In the genomic region with DNA sequence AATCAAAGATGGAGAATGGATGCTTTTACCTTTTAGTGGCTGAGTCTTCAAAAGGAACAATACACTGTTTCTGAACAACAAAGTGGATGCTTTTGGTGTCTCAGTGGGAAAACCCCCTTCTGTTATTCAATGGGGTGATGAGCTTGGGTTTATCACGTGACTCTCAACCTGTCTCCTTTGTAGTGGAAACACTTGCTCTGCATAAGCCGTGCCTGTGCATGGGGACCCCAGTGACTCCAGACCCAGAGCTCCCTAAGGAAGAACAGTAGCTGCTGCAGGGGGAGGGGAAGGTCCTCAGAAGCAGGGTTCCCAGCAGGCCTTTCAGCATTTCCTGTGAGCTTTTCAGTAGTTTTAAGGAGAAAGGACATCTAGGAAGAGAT, we compare ENCODE assay signal across 12 mouse cellular contexts.
DNase-seq lines count a peak whose midpoint lies in the region; ATAC-seq lines count a peak whose summit lies in the region.
"Had no signal": no experiment of that assay in that cellular context is flagged by ENCODE, and none has a peak within 500 bp of the region (broad histone marks: within the 10 kb centered on the region; RNA-seq: fewer than 3 reads in every experiment).

No protein-coding gene starts in this region.

- no peaks in the 10 kb centered on the region for H3K36me3 ChIP-seq in neural tube, embryonic 11.5 days (ENCODE audit: control insufficient read depth, insufficient read depth, low read length)
- H3K36me3 ChIP-seq in neural tube, embryonic 15.5 days = no peaks in the 10 kb centered on the region
- no peaks in the 10 kb centered on the region for H3K36me3 ChIP-seq in hindbrain, embryonic 12.5 days
- H3K36me3 ChIP-seq: embryonic facial prominence, embryonic 13.5 days had no signal

- WGBS in neural tube, embryonic 11.5 days = 19% methylated on average over 2 of the region's 2 CpGs
- 9% methylated on average over 2 of the region's 2 CpGs for WGBS in neural tube, embryonic 15.5 days
- 10% methylated on average over 2 of the region's 2 CpGs for WGBS in hindbrain, embryonic 12.5 days

- H3K9ac ChIP-seq in neural tube, embryonic 11.5 days (ENCODE audit: low read length) = no peak overlapping the region
- no peak overlapping the region for H3K9ac ChIP-seq in neural tube, embryonic 15.5 days (replicated peaks)
- no peak overlapping the region for H3K9ac ChIP-seq in hindbrain, embryonic 12.5 days
- H3K9ac ChIP-seq: embryonic facial prominence, embryonic 13.5 days; liver, postnatal 0 days had no signal

- no peak overlapping the region for H3K4me2 ChIP-seq in neural tube, embryonic 11.5 days (ENCODE audit: low read depth)
- no peak overlapping the region for H3K4me2 ChIP-seq in neural tube, embryonic 15.5 days
- H3K4me2 ChIP-seq in hindbrain, embryonic 12.5 days (replicated peaks) = 0 out of 2 replicates have a peak overlapping the region, but pooled peaks have one; percentile 11
- H3K4me2 ChIP-seq: embryonic facial prominence, embryonic 13.5 days had no signal

- H3K27ac ChIP-seq in neural tube, embryonic 11.5 days (ENCODE audit: low read depth, low read length) = no peak overlapping the region
- no peak overlapping the region for H3K27ac ChIP-seq in neural tube, embryonic 15.5 days (replicated peaks)
- H3K27ac ChIP-seq in hindbrain, embryonic 12.5 days = peak overlapping the region; percentile 78
- H3K27ac ChIP-seq: embryonic facial prominence, embryonic 13.5 days had no signal

- no peaks in the 10 kb centered on the region for H3K9me3 ChIP-seq in neural tube, embryonic 11.5 days (ENCODE audit: control insufficient read depth, low read length)
- H3K9me3 ChIP-seq in neural tube, embryonic 15.5 days (replicated peaks) = no peaks in the 10 kb centered on the region
- no peaks in the 10 kb centered on the region for H3K9me3 ChIP-seq in hindbrain, embryonic 12.5 days (replicated peaks)
- H3K9me3 ChIP-seq: embryonic facial prominence, embryonic 13.5 days had no signal

- DNase-seq in neural tube, embryonic 11.5 days (ENCODE audit: low spot score) = no peak
- peak; percentile 10 for DNase-seq in thymus, postnatal 14 days
- DNase-seq in layer of hippocampus, adult 11-12 months (ENCODE audit: low spot score) = no peak
- no peak for DNase-seq in kidney, adult 8-10 months
- DNase-seq in frontal cortex, adult 2 months (ENCODE audit: extremely low spot score in 1 of 2, low spot score in 1 of 2) = no peak
- DNase-seq: gastrocnemius, postnatal 10 days; kidney, postnatal 25 days; liver, postnatal 0 days had no signal

- peaks cover 2% of the 10 kb centered on the region; the same call in 1 of the 2 replicates for H3K4me1 ChIP-seq in neural tube, embryonic 11.5 days (ENCODE audit: control insufficient read depth, insufficient read depth, low read length)
- peaks cover 10% of the 10 kb centered on the region for H3K4me1 ChIP-seq in neural tube, embryonic 15.5 days
- H3K4me1 ChIP-seq in hindbrain, embryonic 12.5 days = peaks cover 32% of the 10 kb centered on the region

- peak; percentile 61; the same call in 1 of the 2 replicates for ATAC-seq in neural tube, embryonic 11.5 days (ENCODE audit: insufficient read depth, low FRiP score, low TSS enrichment)
- no peak for ATAC-seq in neural tube, embryonic 15.5 days (ENCODE audit: low FRiP score)
- peak; percentile 92 for ATAC-seq in activated CD4-positive, CD25-positive, alpha-beta regulatory T cell, adult 4 months
- ATAC-seq in hindbrain, embryonic 12.5 days (ENCODE audit: low FRiP score) = peak; percentile 86
- ATAC-seq: liver, postnatal 0 days had no signal

- no peaks in the 10 kb centered on the region for H3K27me3 ChIP-seq in neural tube, embryonic 11.5 days (ENCODE audit: control insufficient read depth, insufficient read depth, low read length)
- no peaks in the 10 kb centered on the region for H3K27me3 ChIP-seq in neural tube, embryonic 15.5 days (replicated peaks)
- no peaks in the 10 kb centered on the region for H3K27me3 ChIP-seq in hindbrain, embryonic 12.5 days
- H3K27me3 ChIP-seq: embryonic facial prominence, embryonic 13.5 days had no signal

- H3K4me3 ChIP-seq in neural tube, embryonic 11.5 days (ENCODE audit: low read depth, low read length) = no peak overlapping the region
- H3K4me3 ChIP-seq in neural tube, embryonic 15.5 days (replicated peaks) = no peak overlapping the region
- H3K4me3 ChIP-seq in hindbrain, embryonic 12.5 days = no peak overlapping the region
- H3K4me3 ChIP-seq: embryonic facial prominence, embryonic 13.5 days had no signal
